Mouse (Mus musculus) lung, adult 2 months (tissue): ENCODE measurements at regions not wholly inside any gene's neighbourhood (a gene's known extent, or its start where the extent isn't known, plus 50 kb on each side); places are given as distances from the start of the nearest gene placed in this dataset.

Source experiments
- DNase-seq: peaks from one replicate; pipeline ENCODE4 v3.0.0; 2022
- H3K4me1 ChIP-seq: fragments of 200-500 bp; 2 replicates; pipeline ENCODE4 v1.6.1; 2011; ENCODE audit warnings: low read length; ENCODE audit not compliant: control insufficient read depth, insufficient read depth
- H3K4me3 ChIP-seq: fragments of 200-500 bp; replicated peaks from 2 replicates; pipeline ENCODE3; 2011; ENCODE audit warnings: low read depth, mild to moderate bottlenecking, control low read depth, low read length; ENCODE audit errors: extremely low read depth
- CTCF ChIP-seq: fragments of 200-500 bp; IDR thresholded peaks from 2 replicates; pipeline ENCODE4 v1.5.1; 2011; ENCODE audit warnings: mild to moderate bottlenecking, low read length, control low read depth; ENCODE audit not compliant: insufficient read depth
- POLR2A ChIP-seq: fragments of 200-500 bp; IDR thresholded peaks from 2 replicates; pipeline ENCODE4 v1.6.1; 2011; ENCODE audit warnings: low read depth, mild to moderate bottlenecking, control low read depth, low read length, borderline replicate concordance; ENCODE audit errors: extremely low read depth
- WGBS: fragments of 180-500 bp; shearing (Covaris S2); methylation state at CpG from one replicate; pipeline ENCODE4 v1.1.7; 2018; 5-methylcytosine and 5-hydroxymethylcytosine counted together

DNA sequence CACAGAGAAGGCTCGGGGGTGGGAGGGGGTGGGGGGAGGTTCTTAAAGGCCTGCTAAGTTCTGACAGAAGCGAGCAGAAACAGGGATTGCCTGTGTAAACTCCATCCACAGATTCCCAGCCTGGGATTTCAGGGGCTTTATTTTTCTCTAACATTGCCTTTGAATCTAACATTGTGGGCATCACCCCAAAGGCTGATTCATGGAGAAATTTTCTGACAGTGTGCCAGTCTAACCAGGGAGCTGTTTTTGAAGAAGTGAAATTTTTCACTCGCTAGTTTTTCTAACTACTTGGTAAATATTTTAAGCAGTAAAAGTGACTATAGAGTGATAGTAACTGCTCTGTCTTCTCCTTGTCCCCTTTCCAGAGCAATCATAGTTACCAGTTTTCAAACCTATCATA is 606.4 kb downstream of the Gsdmc2 start:
- no peak for DNase-seq
- no peak for TF ChIP-seq POLR2A
- no peak for TF ChIP-seq CTCF
- Histone ChIP-seq H3K4me1 (no peaks in the 10 kb centered on the region), H3K4me3 (no peak overlapping the region)
- WGBS = 60% methylated on average over 3 of the region's 3 CpGs

DNA sequence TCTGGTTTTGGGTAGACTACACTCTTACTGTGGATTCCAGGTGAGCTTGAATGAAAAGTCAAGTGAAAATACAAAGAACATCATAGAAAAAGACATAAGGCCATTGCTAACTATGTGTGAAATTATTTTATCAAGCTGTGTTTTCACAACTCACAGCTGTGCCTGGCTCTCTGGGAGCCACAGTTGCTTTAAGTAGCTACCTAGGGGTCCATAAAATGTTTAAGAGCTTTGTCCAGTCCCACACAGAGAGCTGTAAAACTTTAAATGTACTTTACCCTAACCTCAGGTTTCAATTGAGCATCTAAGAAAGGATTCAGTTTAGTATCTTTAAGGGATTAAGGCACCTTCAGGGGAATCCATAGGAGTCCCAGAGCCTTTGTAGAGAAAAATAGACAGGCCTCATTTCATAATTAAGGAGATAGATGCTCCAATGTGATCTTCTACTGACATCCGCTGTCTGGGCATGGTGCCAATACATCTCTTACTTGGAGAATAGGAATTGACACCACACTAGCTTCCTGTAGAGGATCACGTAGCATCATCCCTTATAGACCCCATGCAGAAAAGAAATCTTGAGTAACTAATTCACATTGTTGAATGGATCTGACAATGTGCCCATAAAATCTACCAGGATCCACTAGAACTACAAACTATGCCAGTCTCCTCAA is 626.5 kb downstream of the Gsdmc2 start:
- no peak overlapping the region for H3K4me3 ChIP-seq
- no peak for TF ChIP-seq POLR2A
- DNase-seq = no peak
- H3K4me1 ChIP-seq = no peaks in the 10 kb centered on the region
- 64% methylated on average over 2 of the region's 2 CpGs for WGBS

DNA sequence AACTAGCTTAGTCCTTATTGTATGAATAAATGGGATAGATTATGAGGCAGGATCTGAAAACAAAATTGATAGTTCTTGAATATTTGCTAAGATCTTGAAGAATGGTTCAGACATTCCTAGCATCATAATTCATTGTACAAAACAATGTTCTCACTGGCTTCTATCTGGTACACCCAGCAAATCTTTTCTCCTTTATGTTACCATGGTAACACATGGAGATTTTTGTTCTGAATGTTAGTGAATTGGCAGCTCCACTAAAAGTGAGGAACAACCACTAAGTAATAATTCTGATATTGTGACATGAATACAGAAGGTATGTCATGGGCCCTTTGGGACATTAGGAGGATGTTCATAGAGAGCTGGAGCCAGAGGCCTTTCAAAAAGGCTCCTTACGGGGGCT is 639.8 kb downstream of the Gsdmc2 start:
- DNase-seq = no peak
- Histone ChIP-seq H3K4me1 (no peaks in the 10 kb centered on the region), H3K4me3 (no peak overlapping the region)
- WGBS = 97% methylated on average over 1 of the region's 1 CpGs
- no peak for TF ChIP-seq CTCF
- no peak for TF ChIP-seq POLR2A

DNA sequence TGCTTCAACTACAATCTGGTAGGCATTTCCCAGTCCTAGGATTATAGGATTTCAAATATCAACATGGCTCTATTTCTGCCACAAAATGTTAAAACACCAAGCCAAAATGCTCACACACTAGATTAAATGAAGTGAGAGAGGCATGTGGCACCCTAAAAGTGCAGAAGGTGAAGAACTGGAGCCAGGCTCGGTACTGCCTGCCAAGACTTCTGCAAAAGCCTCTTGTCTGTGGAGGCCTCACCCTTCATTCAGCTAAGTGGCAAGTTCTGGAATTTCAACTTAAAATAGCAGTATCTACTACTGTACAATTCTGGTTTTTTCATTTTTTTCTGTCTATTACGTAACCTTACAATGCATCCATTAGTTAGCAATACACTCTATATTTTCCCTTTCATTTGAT is 649.9 kb downstream of the Gsdmc2 start:
- 70% methylated on average over 2 of the region's 2 CpGs for WGBS
- DNase-seq = no peak
- H3K4me1 ChIP-seq = peaks cover 2% of the 10 kb centered on the region; the same call in 1 of the 2 replicates
- no peak for TF ChIP-seq CTCF
- no peak for TF ChIP-seq POLR2A
- H3K4me3 ChIP-seq = no peak overlapping the region

DNA sequence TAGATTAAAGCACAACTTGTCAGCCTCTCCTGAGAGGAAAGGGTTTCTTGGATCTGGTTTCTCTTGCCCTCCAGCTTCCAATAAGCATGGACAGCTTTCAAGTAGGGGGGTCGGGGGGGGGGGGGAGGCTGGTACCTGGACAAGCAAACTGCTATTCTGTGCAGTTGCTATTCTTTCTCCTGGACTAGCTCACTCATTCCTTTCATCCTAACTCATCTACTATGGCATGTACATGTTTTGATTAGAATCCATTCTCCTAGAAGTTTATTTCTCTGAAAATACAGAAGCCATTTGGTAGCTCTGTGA is 650.5 kb downstream of the Gsdmc2 start:
- 11% methylated on average over 1 of the region's 1 CpGs for WGBS
- no peak for DNase-seq
- Histone ChIP-seq H3K4me1 (peaks cover 2% of the 10 kb centered on the region; the same call in 1 of the 2 replicates), H3K4me3 (no peak overlapping the region)
- TF ChIP-seq POLR2A = no peak
- TF ChIP-seq CTCF = no peak

DNA sequence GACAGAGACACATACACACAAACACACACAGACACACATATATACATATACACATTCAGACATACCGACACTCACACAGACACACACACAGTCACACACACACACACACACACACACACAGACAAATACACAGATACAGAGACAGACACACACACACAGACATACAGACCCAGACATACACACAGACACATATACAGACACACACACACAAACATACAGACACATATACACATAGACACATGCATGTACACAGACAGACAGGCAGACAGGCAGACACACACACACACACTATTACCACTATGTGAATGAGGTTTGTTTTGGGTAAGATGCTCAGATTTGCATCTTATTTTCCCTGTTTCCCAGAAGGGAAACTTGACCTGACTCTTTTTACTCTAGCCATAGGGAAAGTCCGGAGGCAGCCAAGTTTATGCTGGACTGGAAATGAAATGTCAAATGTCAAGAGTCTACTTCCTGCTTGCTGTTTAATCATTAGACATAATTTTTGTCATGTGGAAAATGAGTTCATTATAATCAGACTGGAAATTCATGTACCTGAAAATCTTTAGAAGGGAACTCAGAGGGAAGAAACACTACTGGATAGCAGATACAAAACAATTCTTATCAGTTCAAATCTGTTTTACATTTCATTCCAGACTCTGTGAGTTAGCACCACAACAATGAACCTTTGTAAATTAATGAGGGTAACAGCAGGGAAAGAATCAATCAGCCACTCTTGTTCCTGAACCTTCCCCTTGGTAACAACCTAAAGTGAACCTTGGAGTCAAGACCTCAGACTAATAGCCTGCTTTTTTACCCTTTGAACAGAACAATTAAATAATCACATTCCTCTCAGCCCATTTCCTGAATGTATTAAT is 651.1 kb downstream of the Gsdmc2 start:
- TF ChIP-seq CTCF = no peak
- no peak for TF ChIP-seq POLR2A
- Histone ChIP-seq H3K4me1 (peaks cover 2% of the 10 kb centered on the region; the same call in 1 of the 2 replicates), H3K4me3 (no peak overlapping the region)
- DNase-seq = no peak
- WGBS = 56% methylated on average over 2 of the region's 2 CpGs

DNA sequence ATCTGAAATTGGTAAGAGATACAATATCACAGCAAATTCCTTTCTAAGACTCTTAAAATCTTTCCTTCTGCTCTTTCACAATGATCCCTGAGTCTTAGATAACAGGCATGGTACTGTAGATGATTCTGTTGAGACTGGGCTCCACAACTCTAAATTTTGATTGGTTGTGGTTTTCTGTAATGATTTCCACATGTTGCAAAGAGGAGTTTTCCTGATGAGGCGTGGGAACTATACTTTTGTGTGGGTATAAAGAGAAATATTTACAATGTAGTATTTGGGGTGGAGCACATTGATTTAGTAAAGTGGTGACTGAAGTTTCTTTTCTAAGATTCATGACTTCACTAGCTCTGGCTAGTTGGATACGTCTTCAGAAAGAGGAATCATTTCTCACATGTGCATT is 653.2 kb downstream of the Gsdmc2 start:
- 85% methylated on average over 2 of the region's 2 CpGs for WGBS
- DNase-seq = no peak
- TF ChIP-seq CTCF (no peak), POLR2A (no peak)
- H3K4me3 ChIP-seq = no peak overlapping the region
- peaks cover 2% of the 10 kb centered on the region; the same call in 1 of the 2 replicates for H3K4me1 ChIP-seq

DNA sequence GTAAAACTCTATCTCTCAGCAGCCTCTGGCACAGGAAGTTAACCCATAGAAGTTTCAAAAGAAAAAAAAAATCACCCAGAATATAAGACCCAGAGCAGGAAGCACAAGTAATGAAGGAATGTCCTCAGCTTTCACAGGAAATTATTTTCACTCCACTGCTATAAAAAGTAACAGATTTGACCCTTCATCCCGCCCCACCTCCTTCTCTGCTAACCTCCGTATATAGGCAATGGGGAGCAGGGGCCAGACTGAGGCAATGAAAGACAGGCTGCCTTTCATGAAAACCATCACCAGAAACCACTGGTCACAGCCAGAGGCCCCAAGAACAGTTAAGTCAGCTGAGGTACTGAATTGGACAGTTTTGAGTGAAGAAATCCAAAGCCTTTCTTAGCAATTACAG is 654.9 kb downstream of the Gsdmc2 start:
- DNase-seq = no peak
- no peak for TF ChIP-seq CTCF
- TF ChIP-seq POLR2A = no peak
- H3K4me3 ChIP-seq = no peak overlapping the region
- H3K4me1 ChIP-seq = peaks cover 2% of the 10 kb centered on the region; the same call in 1 of the 2 replicates
- 43% methylated on average over 2 of the region's 2 CpGs for WGBS

DNA sequence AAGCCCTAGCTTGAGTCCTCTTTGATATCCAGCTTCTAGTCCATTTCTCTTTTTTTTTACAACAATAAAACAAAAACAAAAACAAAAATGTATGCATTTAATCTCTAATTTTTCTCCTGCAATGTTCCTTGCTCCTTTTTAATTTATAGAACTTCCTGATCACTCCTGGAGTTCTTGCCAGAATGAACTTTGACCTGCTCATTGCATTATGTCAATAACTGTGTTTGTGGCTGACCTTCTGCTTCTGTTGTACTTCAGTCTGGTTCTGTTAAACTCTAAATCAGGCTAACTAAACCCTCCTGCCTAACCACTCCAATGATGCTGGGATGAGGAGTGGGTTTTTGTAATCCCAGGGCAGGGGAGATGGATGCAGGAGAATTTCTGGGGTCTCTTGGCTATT is 674.0 kb downstream of the Gsdmc2 start:
- TF ChIP-seq CTCF (no peak), POLR2A (no peak)
- Histone ChIP-seq H3K4me3 (no peak overlapping the region), H3K4me1 (no peaks in the 10 kb centered on the region)
- no peak for DNase-seq

DNA sequence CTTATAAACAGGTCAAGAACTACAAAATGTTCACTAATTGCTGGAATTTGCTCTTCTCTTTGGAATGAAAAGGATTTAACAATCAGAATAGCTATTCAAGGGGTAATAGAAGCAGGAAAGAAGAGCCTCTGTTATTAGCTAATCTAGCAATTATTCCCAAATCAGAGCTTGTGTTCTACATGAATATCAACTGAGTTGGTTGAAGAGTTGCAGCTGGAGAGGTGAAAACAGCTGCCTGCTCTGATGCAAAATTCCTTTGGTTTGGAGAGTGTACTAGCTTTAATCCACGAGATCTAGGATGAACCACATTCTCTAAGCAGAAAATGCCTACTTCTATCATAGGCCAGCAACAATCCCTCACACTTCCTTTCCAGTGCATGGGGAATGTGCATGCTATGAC is 674.8 kb downstream of the Gsdmc2 start:
- 50% methylated on average over 1 of the region's 1 CpGs for WGBS
- Histone ChIP-seq H3K4me3 (no peak overlapping the region), H3K4me1 (no peaks in the 10 kb centered on the region)
- DNase-seq = no peak
- TF ChIP-seq CTCF (no peak), POLR2A (no peak)
